Mouse (Mus musculus): ENCODE results near the gene Cic. TPM values are rescaled to one million over a fixed set of nuclear protein-coding genes. Genes with fewer than 3 reads are reported as not detected.

Gene Cic
- total and polyA plus RNA-seq, 2 experiments from 2014 or later = 28.2 to 155 TPM

- DNase-seq (ENCODE audit: low spot score) (peak; percentile 99), ATAC-seq (peak; percentile 93)
- Histone ChIP-seq H3K4me3 (ENCODE audit: low read length) (peak within 1 kb of the TSS; percentile 94), H3K36me3 (ENCODE audit: insufficient read depth, low read length) (peaks cover 28% of the 10 kb centered on the region), H3K27ac (peak within 1 kb of the TSS; percentile 87), H3K9ac (replicated peaks; ENCODE audit: low read length) (peak within 1 kb of the TSS; percentile 99), H3K9me3 (ENCODE audit: low read length) (no peaks in the 10 kb centered on the region), H3K4me1 (ENCODE audit: insufficient read depth, low read length) (peaks cover 6% of the 10 kb centered on the region; the same call in 1 of the 2 replicates), H3K27me3 (ENCODE audit: insufficient read depth, low read length) (no peaks in the 10 kb centered on the region), H3K4me2 (ENCODE audit: low read depth, low read length) (peak within 1 kb of the TSS; percentile 67)
- WGBS = under 1% methylated on average over 68 of the region's 76 CpGs
- TF ChIP-seq CTCF (IDR thresholded peaks at IDR 0.05; ENCODE audit: low read depth) = no peak
Observed at GRCm38 (mm10) chr7:25237249-25238014, 30.1 kb upstream of the Cic start, which contains the start of gene Gsk3a. Gsk3a (minus strand) TSS chr7:25237851.

- peak overlapping the region; percentile 67 for H3K4me2 ChIP-seq (ENCODE audit: low read depth, low read length)
- no peaks in the 10 kb centered on the region for H3K27me3 ChIP-seq (ENCODE audit: insufficient read depth, low read length)
- H3K9me3 ChIP-seq (ENCODE audit: low read length) = no peaks in the 10 kb centered on the region
- TF ChIP-seq CTCF (IDR thresholded peaks at IDR 0.05; ENCODE audit: low read depth) = no peak
- ATAC-seq (peak; percentile 95), DNase-seq (ENCODE audit: low spot score) (peak; percentile 98)
- H3K4me3 ChIP-seq (ENCODE audit: low read length) = peak overlapping the region; percentile 94
- H3K4me1 ChIP-seq (ENCODE audit: insufficient read depth, low read length) = peaks cover 6% of the 10 kb centered on the region; the same call in 1 of the 2 replicates
- peaks cover 20% of the 10 kb centered on the region for H3K36me3 ChIP-seq (ENCODE audit: insufficient read depth, low read length)
- under 1% methylated on average over 23 of the region's 23 CpGs for WGBS
- peak overlapping the region; percentile 99 for H3K9ac ChIP-seq (replicated peaks; ENCODE audit: low read length)
- peak overlapping the region; percentile 87 for H3K27ac ChIP-seq
Observed at GRCm38 (mm10) chr7:25238015-25238706, 29.3 kb upstream of the Cic start.

GRCm38 (mm10) chr7:25238829-25239623, 28.5 kb upstream of the Cic start:
- peaks cover 12% of the 10 kb centered on the region; the same call in 1 of the 2 replicates for H3K36me3 ChIP-seq (ENCODE audit: insufficient read depth, low read length)
- WGBS = 3% methylated on average over 30 of the region's 30 CpGs
- peaks cover 6% of the 10 kb centered on the region; the same call in 1 of the 2 replicates for H3K4me1 ChIP-seq (ENCODE audit: insufficient read depth, low read length)
- DNase-seq (ENCODE audit: low spot score) (peak; percentile 96), ATAC-seq (peak; percentile 54)
- peak; percentile 86 for TF ChIP-seq CTCF (IDR thresholded peaks at IDR 0.05; ENCODE audit: low read depth)
- 0 out of 2 replicates have a peak overlapping the region, but pooled peaks have one; percentile 33 for H3K9ac ChIP-seq (replicated peaks; ENCODE audit: low read length)
- H3K4me3 ChIP-seq (ENCODE audit: low read length) = peak overlapping the region; percentile 94
- H3K9me3 ChIP-seq (ENCODE audit: low read length) = no peaks in the 10 kb centered on the region
- no peaks in the 10 kb centered on the region for H3K27me3 ChIP-seq (ENCODE audit: insufficient read depth, low read length)
- peak overlapping the region; percentile 87 for H3K27ac ChIP-seq
- H3K4me2 ChIP-seq (ENCODE audit: low read depth, low read length) = peak overlapping the region; percentile 67

GRCm38 (mm10) chr7:25240631-25241030, 26.9 kb upstream of the Cic start:
- no peaks in the 10 kb centered on the region for H3K36me3 ChIP-seq (ENCODE audit: insufficient read depth, low read length)
- ATAC-seq (no peak), DNase-seq (ENCODE audit: low spot score) (no peak)
- no peaks in the 10 kb centered on the region for H3K27me3 ChIP-seq (ENCODE audit: insufficient read depth, low read length)
- no peak overlapping the region for H3K27ac ChIP-seq
- TF ChIP-seq CTCF (IDR thresholded peaks at IDR 0.05; ENCODE audit: low read depth) = no peak
- H3K4me3 ChIP-seq (ENCODE audit: low read length) = no peak overlapping the region
- H3K9ac ChIP-seq (replicated peaks; ENCODE audit: low read length) = no peak overlapping the region
- 66% methylated on average over 7 of the region's 7 CpGs for WGBS
- no peaks in the 10 kb centered on the region for H3K9me3 ChIP-seq (ENCODE audit: low read length)
- H3K4me1 ChIP-seq (ENCODE audit: insufficient read depth, low read length) = peaks cover 6% of the 10 kb centered on the region; the same call in 1 of the 2 replicates
- no peak overlapping the region for H3K4me2 ChIP-seq (ENCODE audit: low read depth, low read length)

GRCm38 (mm10) chr7:25241062-25241461, 26.4 kb upstream of the Cic start:
- Histone ChIP-seq H3K9ac (replicated peaks; ENCODE audit: low read length) (no peak overlapping the region), H3K9me3 (ENCODE audit: low read length) (no peaks in the 10 kb centered on the region), H3K27me3 (ENCODE audit: insufficient read depth, low read length) (no peaks in the 10 kb centered on the region), H3K4me3 (ENCODE audit: low read length) (no peak overlapping the region), H3K27ac (no peak overlapping the region), H3K36me3 (ENCODE audit: insufficient read depth, low read length) (no peaks in the 10 kb centered on the region), H3K4me1 (ENCODE audit: insufficient read depth, low read length) (peaks cover 3% of the 10 kb centered on the region; the same call in 1 of the 2 replicates), H3K4me2 (ENCODE audit: low read depth, low read length) (no peak overlapping the region)
- TF ChIP-seq CTCF (IDR thresholded peaks at IDR 0.05; ENCODE audit: low read depth) = peak; percentile 77
- ATAC-seq = no peak
- 33% methylated on average over 2 of the region's 2 CpGs for WGBS
- peak; percentile 73 for DNase-seq (ENCODE audit: low spot score)

- ATAC-seq (no peak), DNase-seq (ENCODE audit: low spot score) (no peak)
- WGBS = 96% methylated on average over 4 of the region's 4 CpGs
- H3K4me2 ChIP-seq (ENCODE audit: low read depth, low read length) = no peak overlapping the region
- peaks cover 8% of the 10 kb centered on the region for H3K4me1 ChIP-seq (ENCODE audit: insufficient read depth, low read length)
- no peak for TF ChIP-seq CTCF (IDR thresholded peaks at IDR 0.05; ENCODE audit: low read depth)
- no peak overlapping the region for H3K4me3 ChIP-seq (ENCODE audit: low read length)
- no peaks in the 10 kb centered on the region for H3K36me3 ChIP-seq (ENCODE audit: insufficient read depth, low read length)
- no peaks in the 10 kb centered on the region for H3K9me3 ChIP-seq (ENCODE audit: low read length)
- no peak overlapping the region for H3K9ac ChIP-seq (replicated peaks; ENCODE audit: low read length)
- no peak overlapping the region for H3K27ac ChIP-seq
- no peaks in the 10 kb centered on the region for H3K27me3 ChIP-seq (ENCODE audit: insufficient read depth, low read length)
Observed at GRCm38 (mm10) chr7:25243361-25243760, 24.1 kb upstream of the Cic start.
